ENCODE assay signal across 10 mouse cellular contexts in the genomic region with DNA sequence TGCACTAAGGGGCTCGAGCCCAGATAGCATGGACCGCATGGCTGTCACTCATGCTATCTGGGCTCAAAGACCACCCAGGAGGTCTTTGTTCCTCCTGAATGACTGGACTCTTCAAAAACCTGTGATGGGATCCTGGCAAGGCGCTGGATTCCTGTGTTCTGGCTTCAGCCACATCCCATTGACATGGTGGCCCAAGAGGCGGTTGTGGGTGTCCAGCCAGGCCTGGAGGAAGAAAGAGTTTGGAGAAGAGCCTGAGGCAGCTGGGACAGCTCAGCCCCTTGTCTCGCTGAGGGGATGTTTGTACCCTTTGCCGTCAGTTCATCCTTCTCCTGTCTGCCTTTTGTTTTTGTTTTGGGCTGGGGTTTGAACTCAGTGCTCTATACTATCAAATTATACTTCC. TPM values are rescaled to one million over a fixed set of nuclear protein-coding genes. Genes with fewer than 3 reads are reported as not detected.
DNase-seq lines count a peak whose midpoint lies in the region; ATAC-seq and TF ChIP-seq lines count a peak whose summit lies in the region.
"Had no signal": no experiment of that assay in that cellular context is flagged by ENCODE, and none has a peak within 500 bp of the region (broad histone marks: within the 10 kb centered on the region; RNA-seq: fewer than 3 reads in every experiment).

No protein-coding gene starts in this region.

- 0 out of 2 replicates have a peak, but pooled peaks have one; percentile 11 for TF ChIP-seq EP300 in heart, adult 2 months (IDR thresholded peaks at IDR 0.05; ENCODE audit: insufficient read depth, low read depth, low read length)

- peak; percentile 61 to 66 for DNase-seq in heart, adult 2 months
- no peak for DNase-seq in heart, adult 8-10 months (ENCODE audit: low spot score)
- no peak for DNase-seq in embryonic facial prominence, embryonic 10.5 days (ENCODE audit: low spot score)
- peak; percentile 57 for DNase-seq in heart, postnatal 25 days (ENCODE audit: low spot score)
- DNase-seq in thymus, adult 2 months: no peak
- no peak for DNase-seq in left cerebral cortex, adult 2 months (ENCODE audit: extremely low spot score in 1 of 2, low spot score in 2 of 2)
- DNase-seq: cerebellum, adult 9-10 months; liver, embryonic 13.5 days had no signal

- H3K4me2 ChIP-seq in lung, embryonic 15.5 days: no peak overlapping the region
- H3K4me2 ChIP-seq: liver, embryonic 13.5 days had no signal

- no peaks in the 10 kb centered on the region for H3K27me3 ChIP-seq in heart, adult 2 months (ENCODE audit: control insufficient read depth, insufficient read depth, low read length)
- H3K27me3 ChIP-seq in embryonic facial prominence, embryonic 10.5 days (replicated peaks; ENCODE audit: low read depth, poor library complexity, severe bottlenecking): no peaks in the 10 kb centered on the region
- no peaks in the 10 kb centered on the region for H3K27me3 ChIP-seq in lung, embryonic 15.5 days
- no peaks in the 10 kb centered on the region for H3K27me3 ChIP-seq in thymus, adult 2 months (ENCODE audit: control insufficient read depth, insufficient read depth, low read length)
- H3K27me3 ChIP-seq: liver, embryonic 13.5 days had no signal

- no peak for TF ChIP-seq CTCF in heart, adult 2 months (IDR thresholded peaks at IDR 0.05)
- TF ChIP-seq CTCF in thymus, adult 2 months (IDR thresholded peaks at IDR 0.05; ENCODE audit: borderline replicate concordance, control insufficient read depth, extremely low read depth, insufficient read depth, low read length, poor library complexity): no peak
- no peak for TF ChIP-seq CTCF in left cerebral cortex, adult 2 months (IDR thresholded peaks at IDR 0.05)

- H3K4me3 ChIP-seq in heart, adult 2 months: no peak overlapping the region
- no peak overlapping the region for H3K4me3 ChIP-seq in embryonic facial prominence, embryonic 10.5 days
- H3K4me3 ChIP-seq in lung, embryonic 15.5 days: no peak overlapping the region
- H3K4me3 ChIP-seq in thymus, adult 2 months (ENCODE audit: control insufficient read depth, insufficient read depth, low read length): no peak overlapping the region
- H3K4me3 ChIP-seq in left cerebral cortex, adult 2 months: no peak overlapping the region
- H3K4me3 ChIP-seq: liver, embryonic 13.5 days had no signal

- no peak for TF ChIP-seq POLR2A in heart, adult 2 months (IDR thresholded peaks at IDR 0.05; ENCODE audit: insufficient read depth, low read depth, low read length)
- TF ChIP-seq POLR2A in thymus, adult 2 months (IDR thresholded peaks at IDR 0.05; ENCODE audit: control insufficient read depth, extremely low read depth, insufficient read depth, low read length, poor library complexity): no peak

- H3K27ac ChIP-seq in heart, adult 2 months: peak overlapping the region; percentile 23; the same call in 1 of the 2 replicates
- H3K27ac ChIP-seq in embryonic facial prominence, embryonic 10.5 days (replicated peaks): peak overlapping the region; percentile 54; the same call in 1 of the 2 replicates
- peak overlapping the region; percentile 66 for H3K27ac ChIP-seq in lung, embryonic 15.5 days
- no peak overlapping the region for H3K27ac ChIP-seq in thymus, adult 2 months (ENCODE audit: control insufficient read depth, insufficient read depth, low read length)
- H3K27ac ChIP-seq in left cerebral cortex, adult 2 months: no peak overlapping the region
- H3K27ac ChIP-seq: liver, embryonic 13.5 days had no signal

- WGBS in heart, adult 2 months: 82% methylated on average over 6 of the region's 6 CpGs
- WGBS in embryonic facial prominence, embryonic 10.5 days: 49% methylated on average over 6 of the region's 6 CpGs
- WGBS in lung, embryonic 15.5 days: 50% methylated on average over 6 of the region's 6 CpGs
- WGBS in thymus, adult 2 months: 93% methylated on average over 6 of the region's 6 CpGs

- H3K4me1 ChIP-seq in heart, adult 2 months (ENCODE audit: control insufficient read depth, insufficient read depth, low read length): peaks cover 5% of the 10 kb centered on the region; the same call in 1 of the 2 replicates
- peaks cover 37% of the 10 kb centered on the region for H3K4me1 ChIP-seq in embryonic facial prominence, embryonic 10.5 days
- peaks cover 38% of the 10 kb centered on the region for H3K4me1 ChIP-seq in lung, embryonic 15.5 days
- peaks cover 3% of the 10 kb centered on the region for H3K4me1 ChIP-seq in thymus, adult 2 months (replicated peaks; ENCODE audit: control insufficient read depth, insufficient read depth, low read length)

- no peak overlapping the region for H3K9ac ChIP-seq in heart, adult 2 months (ENCODE audit: low read depth, low read length)
- H3K9ac ChIP-seq in lung, embryonic 15.5 days: no peak overlapping the region
- H3K9ac ChIP-seq: liver, embryonic 13.5 days had no signal

- no peaks in the 10 kb centered on the region for H3K9me3 ChIP-seq in embryonic facial prominence, embryonic 10.5 days
- H3K9me3 ChIP-seq in lung, embryonic 15.5 days: no peaks in the 10 kb centered on the region
- H3K9me3 ChIP-seq: liver, embryonic 13.5 days had no signal

- no peaks in the 10 kb centered on the region for H3K79me2 ChIP-seq in heart, adult 2 months (replicated peaks; ENCODE audit: control insufficient read depth, insufficient read depth, low read length)

- intact Hi-C loops in heart, adult 2 months (cut with DNase I): no loop called here
- intact Hi-C loops in heart, postnatal 25 days (cut with DNase I): no loop called here
- intact Hi-C loops in left cerebral cortex, adult 2 months (cut with DNase I): no loop called here

- no peak for ATAC-seq in lung, embryonic 15.5 days (ENCODE audit: borderline replicate concordance, extremely low read depth, low FRiP score, low TSS enrichment)
- no peak for ATAC-seq in erythroblast, adult 5-6 weeks (replicated peaks; ENCODE audit: low FRiP score, poor library complexity, severe bottlenecking)

- peaks cover 2% of the 10 kb centered on the region for H3K36me3 ChIP-seq in heart, adult 2 months (ENCODE audit: control insufficient read depth, insufficient read depth, low read length)
- H3K36me3 ChIP-seq in embryonic facial prominence, embryonic 10.5 days (replicated peaks): peaks cover 50% of the 10 kb centered on the region
- peaks cover 22% of the 10 kb centered on the region for H3K36me3 ChIP-seq in lung, embryonic 15.5 days
- no peaks in the 10 kb centered on the region for H3K36me3 ChIP-seq in thymus, adult 2 months (ENCODE audit: control insufficient read depth, insufficient read depth, low read length)

RNA-seq across cellular contexts. Expression of a gene that starts 4.6 kb away (rescaled TPM):
- total RNA-seq in heart, adult 2 months (2021): 10 to 100 TPM; 33.8 to 36.7 TPM
- polyA plus RNA-seq in heart, adult 2 months (2012; rRNA removed): 48.1 and 51.2 TPM in 2 replicates
- total RNA-seq in heart, adult 8-10 months (2022): 10 to 100 TPM; 40.4 to 50.5 (median 48.0) TPM
- polyA plus RNA-seq in embryonic facial prominence, embryonic 10.5 days (2016; fragmentation: Nextera tagmentation; extraction: Ambion mirVana): 99.6 and 103 TPM in 2 replicates
- total RNA-seq in heart, postnatal 25 days (2021): 10 to 100 TPM; 29.7 to 30.9 TPM
- polyA plus RNA-seq in lung, embryonic 15.5 days (2015; fragmentation: Nextera tagmentation; extraction: Ambion mirVana): 100 and 103 TPM in 2 replicates
- total RNA-seq in erythroblast, adult 5-6 weeks (2015; ENCODE audit: low replicate concordance): 33.4 and 59.6 TPM in 2 replicates
- 2.7 and 15.8 TPM in 2 replicates for total RNA-seq in erythroblast, adult 5-6 weeks (2017; ENCODE audit: low replicate concordance)
- polyA plus RNA-seq in thymus, adult 2 months (2012; rRNA removed): 72.5 and 78.7 TPM in 2 replicates
- 10 to 100 TPM; 47.6 to 48.4 TPM for total RNA-seq in left cerebral cortex, adult 2 months (2021)

RNA-seq across cellular contexts. Expression of a gene that starts 4.8 kb away (rescaled TPM):
- total RNA-seq in heart, adult 2 months (2021): 10 to 100 TPM; 19.7 to 25.1 TPM
- polyA plus RNA-seq in heart, adult 2 months (2012; rRNA removed): 23.5 and 23.9 TPM in 2 replicates
- 10 to 100 TPM; 24.9 to 36.9 (median 29.2) TPM for total RNA-seq in heart, adult 8-10 months (2022)
- 65.3 and 71.7 TPM in 2 replicates for polyA plus RNA-seq in embryonic facial prominence, embryonic 10.5 days (2016; fragmentation: Nextera tagmentation; extraction: Ambion mirVana)
- total RNA-seq in heart, postnatal 25 days (2021): 10 to 100 TPM; 23.5 to 37.6 TPM
- polyA plus RNA-seq in lung, embryonic 15.5 days (2015; fragmentation: Nextera tagmentation; extraction: Ambion mirVana): 54.8 and 56.8 TPM in 2 replicates
- 10.2 and 12.7 TPM in 2 replicates for total RNA-seq in erythroblast, adult 5-6 weeks (2015; ENCODE audit: low replicate concordance)
- 6.3 and 10.3 TPM in 2 replicates for total RNA-seq in erythroblast, adult 5-6 weeks (2017; ENCODE audit: low replicate concordance)
- 97.2 and 101 TPM in 2 replicates for polyA plus RNA-seq in thymus, adult 2 months (2012; rRNA removed)
- total RNA-seq in left cerebral cortex, adult 2 months (2021): 10 to 100 TPM; 15.9 to 23.1 TPM

RNA-seq across cellular contexts. Expression of a gene that starts 13.3 kb away (rescaled TPM):
- 1 to 10 TPM; 5.5 to 6.4 TPM for total RNA-seq in heart, adult 2 months (2021)
- polyA plus RNA-seq in heart, adult 2 months (2012; rRNA removed): 47.4 and 59.1 TPM in 2 replicates
- 1 to 10 TPM; 6.1 to 7.9 (median 6.5) TPM for total RNA-seq in heart, adult 8-10 months (2022)
- 0.97 and 1.8 TPM in 2 replicates for polyA plus RNA-seq in embryonic facial prominence, embryonic 10.5 days (2016; fragmentation: Nextera tagmentation; extraction: Ambion mirVana)
- 10 to 100 TPM in 1 of 2 experiments, 1 to 10 TPM in 1; 5.3 to 15.0 TPM for total RNA-seq in heart, postnatal 25 days (2021)
- 1.5 and 8.3 TPM in 2 replicates for polyA plus RNA-seq in lung, embryonic 15.5 days (2015; fragmentation: Nextera tagmentation; extraction: Ambion mirVana)
- total RNA-seq in erythroblast, adult 5-6 weeks (2015; ENCODE audit: low replicate concordance): 1.3 and 3.8 TPM in 2 replicates
- total RNA-seq in erythroblast, adult 5-6 weeks (2017; ENCODE audit: low replicate concordance): 2.6 and 3.6 TPM in 2 replicates
- 177 and 207 TPM in 2 replicates for polyA plus RNA-seq in thymus, adult 2 months (2012; rRNA removed)
- total RNA-seq in left cerebral cortex, adult 2 months (2021): 1 to 10 TPM; 6.7 to 8.8 TPM

RNA-seq across cellular contexts. Expression of a gene that starts 13.5 kb away (rescaled TPM):
- total RNA-seq in heart, adult 2 months (2021): under 1 TPM in 1 of 2 experiments, not detected in 1; 0.80 TPM
- polyA plus RNA-seq in heart, adult 2 months (2012; rRNA removed): 4.5 and 4.6 TPM in 2 replicates
- 1 to 10 TPM in 1 of 4 experiments, not detected in 3; 1.7 TPM for total RNA-seq in heart, adult 8-10 months (2022)
- 0.31 TPM in 1 of 2 replicates, not detected in the other for polyA plus RNA-seq in embryonic facial prominence, embryonic 10.5 days (2016; fragmentation: Nextera tagmentation; extraction: Ambion mirVana)
- total RNA-seq in heart, postnatal 25 days (2021): not detected
- polyA plus RNA-seq in lung, embryonic 15.5 days (2015; fragmentation: Nextera tagmentation; extraction: Ambion mirVana): 0.19 and 0.20 TPM in 2 replicates
- not detected in 2 replicates for total RNA-seq in erythroblast, adult 5-6 weeks (2015; ENCODE audit: low replicate concordance)
- not detected in 2 replicates for total RNA-seq in erythroblast, adult 5-6 weeks (2017; ENCODE audit: low replicate concordance)
- 0.27 and 0.91 TPM in 2 replicates for polyA plus RNA-seq in thymus, adult 2 months (2012; rRNA removed)
- total RNA-seq in left cerebral cortex, adult 2 months (2021): not detected

RNA-seq across cellular contexts. Expression of a gene that starts 14.2 kb away (rescaled TPM):
- 10 to 100 TPM; 18.3 to 24.3 TPM for total RNA-seq in heart, adult 2 months (2021)
- 29.1 and 36.8 TPM in 2 replicates for polyA plus RNA-seq in heart, adult 2 months (2012; rRNA removed)
- 10 to 100 TPM; 32.0 to 50.7 (median 41.1) TPM for total RNA-seq in heart, adult 8-10 months (2022)
- 0.74 and 1.2 TPM in 2 replicates for polyA plus RNA-seq in embryonic facial prominence, embryonic 10.5 days (2016; fragmentation: Nextera tagmentation; extraction: Ambion mirVana)
- 10 to 100 TPM; 18.1 to 18.7 TPM for total RNA-seq in heart, postnatal 25 days (2021)
- 0.33 and 0.55 TPM in 2 replicates for polyA plus RNA-seq in lung, embryonic 15.5 days (2015; fragmentation: Nextera tagmentation; extraction: Ambion mirVana)
- not detected in 2 replicates for total RNA-seq in erythroblast, adult 5-6 weeks (2015; ENCODE audit: low replicate concordance)
- 0.28 TPM in 1 of 2 replicates, not detected in the other for total RNA-seq in erythroblast, adult 5-6 weeks (2017; ENCODE audit: low replicate concordance)
- 1.2 and 2.0 TPM in 2 replicates for polyA plus RNA-seq in thymus, adult 2 months (2012; rRNA removed)
- total RNA-seq in left cerebral cortex, adult 2 months (2021): 1,000 to 10,000 TPM; 1,255 to 1,327 TPM
- polyA plus RNA-seq: liver, embryonic 13.5 days had no signal

Comparison
In these comparisons a context has a peak if more than half of its experiments do, and no peak if none do; other contexts are left out.
1. DNase-seq: peak in heart, adult 2 months (2 of 2) and heart, postnatal 25 days (single experiment); none in heart, adult 8-10 months (single experiment), embryonic facial prominence, embryonic 10.5 days (single experiment), thymus, adult 2 months (single experiment) and left cerebral cortex, adult 2 months (0 of 2).
2. H3K27ac ChIP-seq: peak in heart, adult 2 months (single experiment), embryonic facial prominence, embryonic 10.5 days (single experiment) and lung, embryonic 15.5 days (single experiment); none in thymus, adult 2 months (single experiment) and left cerebral cortex, adult 2 months (single experiment).